23 mouse cellular contexts compared by ENCODE assay signal in the genomic region with DNA sequence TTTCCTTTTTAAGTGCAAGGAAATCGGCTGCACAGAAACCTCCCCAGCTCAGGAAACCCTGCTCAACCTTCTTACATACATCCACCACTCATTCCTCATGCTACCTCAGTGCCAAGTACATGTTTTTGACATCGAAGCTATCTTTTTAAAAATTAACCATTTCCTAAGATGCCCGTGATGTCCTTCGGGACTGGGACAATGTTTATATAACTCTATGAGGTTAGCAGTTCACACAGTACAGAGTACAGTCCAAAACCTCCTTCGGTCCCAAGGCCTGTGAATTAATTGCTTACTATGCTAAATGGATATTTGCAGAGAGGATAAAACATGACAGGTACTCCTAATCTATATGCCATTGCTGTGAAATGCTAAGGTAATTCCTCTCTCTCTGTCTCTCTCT.
A peak's percentile ranks its signal among the peaks of the same experiment; 100 is the strongest.
DNase-seq lines count a peak whose midpoint lies in the region; ATAC-seq and TF ChIP-seq lines count a peak whose summit lies in the region.
"Had no signal": no experiment of that assay in that cellular context is flagged by ENCODE, and none has a peak within 500 bp of the region (broad histone marks: within the 10 kb centered on the region; RNA-seq: fewer than 3 reads in every experiment).

No protein-coding gene starts in this region.

- no peak for TF ChIP-seq CTCF in left cerebral cortex, adult 2 months (IDR thresholded peaks at IDR 0.05)

- H3K4me2 ChIP-seq in embryonic facial prominence, embryonic 13.5 days: peak overlapping the region; percentile 50; the same call in 1 of the 2 replicates
- H3K4me2 ChIP-seq: forebrain, embryonic 15.5 days; heart, embryonic 12.5 days had no signal

- 52% methylated on average over 5 of the region's 5 CpGs for WGBS in embryonic facial prominence, embryonic 13.5 days
- 66% methylated on average over 5 of the region's 5 CpGs for WGBS in embryonic facial prominence, embryonic 10.5 days

- H3K4me3 ChIP-seq in embryonic facial prominence, embryonic 13.5 days: no peak overlapping the region
- H3K4me3 ChIP-seq in embryonic facial prominence, embryonic 10.5 days: no peak overlapping the region
- no peak overlapping the region for H3K4me3 ChIP-seq in left cerebral cortex, adult 2 months
- H3K4me3 ChIP-seq: embryonic facial prominence, embryonic 15.5 days; erythroblast, embryonic 14.5 days; forebrain, embryonic 10.5 days; forebrain, embryonic 15.5 days; gastrocnemius, adult 2 months; heart, embryonic 12.5 days; hindbrain, embryonic 10.5 days had no signal

- H3K9me3 ChIP-seq in embryonic facial prominence, embryonic 13.5 days: no peaks in the 10 kb centered on the region
- H3K9me3 ChIP-seq in embryonic facial prominence, embryonic 10.5 days: no peaks in the 10 kb centered on the region
- H3K9me3 ChIP-seq: embryonic facial prominence, embryonic 15.5 days; forebrain, embryonic 10.5 days; forebrain, embryonic 15.5 days; heart, embryonic 12.5 days; hindbrain, embryonic 10.5 days had no signal

- no peak overlapping the region for H3K9ac ChIP-seq in embryonic facial prominence, embryonic 13.5 days
- H3K9ac ChIP-seq: embryonic facial prominence, embryonic 15.5 days; forebrain, embryonic 15.5 days; heart, embryonic 12.5 days; hindbrain, embryonic 14.5 days had no signal

- peaks cover 14% of the 10 kb centered on the region for H3K4me1 ChIP-seq in embryonic facial prominence, embryonic 13.5 days
- peaks cover 15% of the 10 kb centered on the region for H3K4me1 ChIP-seq in embryonic facial prominence, embryonic 10.5 days
- H3K4me1 ChIP-seq: heart, embryonic 12.5 days; hindbrain, embryonic 10.5 days had no signal

- no peak overlapping the region for H3K27ac ChIP-seq in embryonic facial prominence, embryonic 13.5 days
- H3K27ac ChIP-seq in embryonic facial prominence, embryonic 10.5 days (replicated peaks): no peak overlapping the region
- H3K27ac ChIP-seq in left cerebral cortex, adult 2 months: peak overlapping the region; percentile 91
- H3K27ac ChIP-seq: embryonic facial prominence, embryonic 15.5 days; forebrain, embryonic 10.5 days; forebrain, embryonic 15.5 days; gastrocnemius, adult 2 months; hindbrain, embryonic 10.5 days; hindbrain, embryonic 14.5 days had no signal

- no peaks in the 10 kb centered on the region for H3K36me3 ChIP-seq in embryonic facial prominence, embryonic 13.5 days
- H3K36me3 ChIP-seq in embryonic facial prominence, embryonic 10.5 days (replicated peaks): no peaks in the 10 kb centered on the region
- H3K36me3 ChIP-seq: embryonic facial prominence, embryonic 15.5 days; forebrain, embryonic 10.5 days; forebrain, embryonic 15.5 days; G1E; heart, embryonic 12.5 days; hindbrain, embryonic 10.5 days had no signal

- intact Hi-C loops in left cerebral cortex, adult 2 months (cut with DNase I): loop anchor here (5.0 kb wide), 3 partner anchors 131 to 251 kb away; no protein-coding TSS in a partner anchor

- H3K27me3 ChIP-seq in embryonic facial prominence, embryonic 13.5 days: no peaks in the 10 kb centered on the region
- no peaks in the 10 kb centered on the region for H3K27me3 ChIP-seq in embryonic facial prominence, embryonic 10.5 days (replicated peaks; ENCODE audit: low read depth, poor library complexity, severe bottlenecking)
- H3K27me3 ChIP-seq: embryonic facial prominence, embryonic 15.5 days; forebrain, embryonic 15.5 days; heart, embryonic 12.5 days had no signal

- no peak for ATAC-seq in embryonic facial prominence, embryonic 13.5 days (ENCODE audit: insufficient number of reproducible peaks, insufficient read depth, low FRiP score, low TSS enrichment, low read depth)
- ATAC-seq: CD4-positive, CD25-positive, alpha-beta regulatory T cell, adult 4 months had no signal

- DNase-seq in embryonic facial prominence, embryonic 10.5 days (ENCODE audit: low spot score): no peak
- peak; percentile 22 to 51 for DNase-seq in kidney, adult 8-10 months
- DNase-seq in kidney, postnatal 25 days: no peak
- DNase-seq in left cerebral cortex, adult 2 months (ENCODE audit: extremely low spot score in 1 of 2, low spot score in 2 of 2): no peak
- DNase-seq in left cerebral cortex, adult 8-10 months (ENCODE audit: low spot score in 2 of 2): no peak
- DNase-seq in kidney, postnatal 36 days: peak; percentile 2 to 33
- no peak for DNase-seq in cerebellum, postnatal 36 days
- DNase-seq: adrenal gland, postnatal 10 days; B cell, adult 2 months; cerebellum, adult 11 months; cerebellum, adult 8-10 months; gastrocnemius, adult 2 months; gastrocnemius, postnatal 25 days had no signal

Comparison
In these comparisons a context has a peak if more than half of its experiments do, and no peak if none do; other contexts are left out.
1. DNase-seq: peak in kidney, adult 8-10 months (2 of 2) and kidney, postnatal 36 days (2 of 2); none in embryonic facial prominence, embryonic 10.5 days (single experiment), kidney, postnatal 25 days (0 of 2), left cerebral cortex, adult 2 months (0 of 2), left cerebral cortex, adult 8-10 months (0 of 2) and cerebellum, postnatal 36 days (0 of 2).